Mouse (Mus musculus) layer of hippocampus, postnatal 25 days (tissue): ENCODE results near the gene Vsx2. TPM values are rescaled to one million over a fixed set of nuclear protein-coding genes. Genes with fewer than 3 reads are reported as not detected.

Experiments used
- DNase-seq, 2 experiments: peaks; one replicate each; pipeline ENCODE4 v3.0.0; 2022; ENCODE audit warnings: mixed read lengths in 2 of 2, low spot score in 1 of 2; ENCODE audit errors: extremely low spot score in 1 of 2
- total RNA-seq, 2 experiments: library from RNA; stranded (reverse); gene quantifications; 2 replicates each; pipeline ENCODE4 v1.2.3; 2021

The Vsx2 gene
- total RNA-seq, 2 experiments from 2014 or later, result 0.12 to 0.22 TPM

- no peak for DNase-seq
Observed at GRCm38 (mm10) chr12:84640654-84641053, 71.1 kb downstream of the Vsx2 start, which contains the start of gene Vrtn. Vrtn (plus strand) TSS chr12:84641019.

Other genes starting within 250 kb of the Vsx2 start
- gene Coq6, start 208.1 kb upstream of the Vsx2 start, total RNA-seq, result 10 to 100 TPM; 26.4 to 28.7 TPM
- 10 to 100 TPM in 1 of 2 experiments, 1 to 10 TPM in 1; 9.5 to 10.8 TPM for gene Fam161b, start 207.9 kb upstream of the Vsx2 start, total RNA-seq
- 10 to 100 TPM; 24.8 to 27.0 TPM for gene Entpd5, start 160.7 kb upstream of the Vsx2 start, total RNA-seq
- gene Bbof1, start 160.7 kb upstream of the Vsx2 start, total RNA-seq, result 10 to 100 TPM in 1 of 2 experiments, 1 to 10 TPM in 1; 7.0 to 11.0 TPM
- gene Rnf113a2, start 152.6 kb upstream of the Vsx2 start, total RNA-seq, result 10 to 100 TPM; 13.0 to 13.3 TPM
- gene Aldh6a1, start 118.8 kb upstream of the Vsx2 start, total RNA-seq, result 10 to 100 TPM; 45.1 to 47.5 TPM
- gene Lin52, start 118.3 kb upstream of the Vsx2 start, total RNA-seq, result 10 to 100 TPM; 20.4 to 25.5 TPM
- gene Abcd4, start 47.7 kb downstream of the Vsx2 start, total RNA-seq, result 10 to 100 TPM; 14.1 to 15.5 TPM
- gene Vrtn, start 71.3 kb downstream of the Vsx2 start, total RNA-seq, result not detected
- gene Syndig1l, start 129.1 kb downstream of the Vsx2 start, total RNA-seq, result 1 to 10 TPM; 7.3 to 7.5 TPM
- 10 to 100 TPM; 34.6 to 34.7 TPM for gene Npc2, start 203.4 kb downstream of the Vsx2 start, total RNA-seq
- 10 to 100 TPM; 61.2 to 61.6 TPM for gene Isca2, start 203.5 kb downstream of the Vsx2 start, total RNA-seq